10 mouse cellular contexts compared by ENCODE assay signal in the genomic region with DNA sequence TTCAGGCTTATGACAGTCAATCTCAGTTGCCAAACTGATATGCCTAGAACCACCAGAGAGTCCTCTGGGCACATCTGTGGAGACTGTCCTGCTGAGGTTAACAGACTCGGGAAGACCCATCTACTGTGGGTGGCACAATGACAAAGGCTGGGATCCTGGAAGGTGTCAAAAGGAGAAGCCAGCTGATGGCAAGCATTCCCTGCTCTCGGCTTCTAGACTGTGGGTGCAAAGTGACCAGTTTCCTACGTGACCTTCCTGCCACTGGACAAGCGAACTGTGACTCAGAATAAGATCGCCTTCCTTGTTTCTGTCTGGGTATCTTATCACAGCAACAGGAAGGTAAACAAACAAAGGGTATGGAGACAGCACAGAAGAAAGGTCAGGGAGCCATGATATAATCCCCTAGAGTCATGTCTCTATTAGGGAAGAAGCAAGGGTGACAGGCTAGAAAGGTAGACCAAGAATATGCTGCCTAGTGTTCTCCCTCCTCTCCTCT. TPM values are rescaled to one million over a fixed set of nuclear protein-coding genes. Genes with fewer than 3 reads are reported as not detected.
A peak's percentile ranks its signal among the peaks of the same experiment; 100 is the strongest.
DNase-seq lines count a peak whose midpoint lies in the region; ATAC-seq and TF ChIP-seq lines count a peak whose summit lies in the region.
"Had no signal": no experiment of that assay in that cellular context is flagged by ENCODE, and none has a peak within 500 bp of the region (broad histone marks: within the 10 kb centered on the region; RNA-seq: fewer than 3 reads in every experiment).

No protein-coding gene starts in this region.

- WGBS in liver, embryonic 11.5 days, result 47% methylated on average over 5 of the region's 5 CpGs
- WGBS in neural tube, embryonic 15.5 days, result 78% methylated on average over 5 of the region's 5 CpGs

- TF ChIP-seq CTCF in layer of hippocampus, adult 2 months (conservative IDR thresholded peaks at IDR 0.05), result no peak

- peak overlapping the region; percentile 4; the same call in 1 of the 2 replicates for H3K4me3 ChIP-seq in layer of hippocampus, adult 2 months
- H3K4me3 ChIP-seq in liver, embryonic 11.5 days (ENCODE audit: low read depth, low read length), result no peak overlapping the region
- H3K4me3 ChIP-seq in neural tube, embryonic 15.5 days (replicated peaks), result peak overlapping the region; percentile 93

- H3K9ac ChIP-seq in liver, embryonic 11.5 days (ENCODE audit: low read depth, low read length), result no peak overlapping the region
- no peak overlapping the region for H3K9ac ChIP-seq in neural tube, embryonic 15.5 days (replicated peaks)
- H3K9ac ChIP-seq: limb, embryonic 15.5 days had no signal

- H3K4me2 ChIP-seq in liver, embryonic 11.5 days, result peak overlapping the region; percentile 77
- H3K4me2 ChIP-seq in neural tube, embryonic 15.5 days, result peak overlapping the region; percentile 65

- peak; percentile 29 for DNase-seq in adrenal gland, adult 2 months
- DNase-seq in adrenal gland, postnatal 36 days, result no peak
- DNase-seq in layer of hippocampus, adult 2 months (ENCODE audit: low spot score in 2 of 2), result no peak
- DNase-seq in layer of hippocampus, adult 9-10 months (ENCODE audit: low spot score), result no peak
- DNase-seq in liver, embryonic 11.5 days (ENCODE audit: low spot score), result no peak
- DNase-seq in cerebellum, adult 11 months, result no peak
- DNase-seq in thymus, adult 18-20 months, result no peak
- DNase-seq: thymus, postnatal 14 days had no signal

- H3K36me3 ChIP-seq in liver, embryonic 11.5 days (ENCODE audit: control insufficient read depth, insufficient read depth, low read length), result peaks cover 5% of the 10 kb centered on the region; the same call in 1 of the 2 replicates
- peaks cover 19% of the 10 kb centered on the region for H3K36me3 ChIP-seq in neural tube, embryonic 15.5 days

- H3K27ac ChIP-seq in layer of hippocampus, adult 2 months, result no peak overlapping the region
- H3K27ac ChIP-seq in liver, embryonic 11.5 days (ENCODE audit: low read depth, low read length), result no peak overlapping the region
- H3K27ac ChIP-seq in neural tube, embryonic 15.5 days (replicated peaks), result no peak overlapping the region

- no peaks in the 10 kb centered on the region for H3K9me3 ChIP-seq in liver, embryonic 11.5 days (ENCODE audit: control insufficient read depth, low read length)
- no peaks in the 10 kb centered on the region for H3K9me3 ChIP-seq in neural tube, embryonic 15.5 days (replicated peaks)
- H3K9me3 ChIP-seq: limb, embryonic 15.5 days had no signal

- no peaks in the 10 kb centered on the region for H3K27me3 ChIP-seq in liver, embryonic 11.5 days (replicated peaks; ENCODE audit: control insufficient read depth, insufficient read depth, low read length)
- no peaks in the 10 kb centered on the region for H3K27me3 ChIP-seq in neural tube, embryonic 15.5 days (replicated peaks)
- H3K27me3 ChIP-seq: limb, embryonic 15.5 days had no signal

- H3K4me1 ChIP-seq in liver, embryonic 11.5 days (replicated peaks; ENCODE audit: control insufficient read depth, insufficient read depth, low read length), result peaks cover 11% of the 10 kb centered on the region
- peaks cover 38% of the 10 kb centered on the region for H3K4me1 ChIP-seq in neural tube, embryonic 15.5 days

- no peak for ATAC-seq in liver, embryonic 11.5 days (replicated peaks; ENCODE audit: low FRiP score)
- no peak for ATAC-seq in neural tube, embryonic 15.5 days (ENCODE audit: low FRiP score)

RNA-seq across cellular contexts. Expression of gene Fam114a2, which starts 1.4 kb away (rescaled TPM):
- 10 to 100 TPM; 62.1 to 66.5 TPM for total RNA-seq in adrenal gland, adult 2 months (2021)
- 18.1 and 22.7 TPM in 2 replicates for polyA plus RNA-seq in adrenal gland, adult 2 months (2012; rRNA removed)
- 10 to 100 TPM; 56.8 to 72.0 TPM for total RNA-seq in adrenal gland, postnatal 36 days (2021)
- total RNA-seq in layer of hippocampus, adult 2 months (2021), result 10 to 100 TPM; 41.1 to 42.4 TPM
- 36.7 and 43.4 TPM in 2 replicates for polyA plus RNA-seq in liver, embryonic 11.5 days (2014; fragmentation: Nextera tagmentation; extraction: Ambion mirVana)
- 74.2 and 80.5 TPM in 2 replicates for polyA plus RNA-seq in neural tube, embryonic 15.5 days (2015; fragmentation: Nextera tagmentation; extraction: Ambion mirVana)

RNA-seq across cellular contexts. Expression of gene Mfap3, which starts 1.5 kb away (rescaled TPM):
- total RNA-seq in adrenal gland, adult 2 months (2021), result 10 to 100 TPM; 22.3 to 26.3 TPM
- 5.0 and 6.7 TPM in 2 replicates for polyA plus RNA-seq in adrenal gland, adult 2 months (2012; rRNA removed)
- total RNA-seq in adrenal gland, postnatal 36 days (2021), result 10 to 100 TPM; 25.5 to 29.7 TPM
- total RNA-seq in layer of hippocampus, adult 2 months (2021), result 10 to 100 TPM; 26.8 to 34.9 TPM
- polyA plus RNA-seq in liver, embryonic 11.5 days (2014; fragmentation: Nextera tagmentation; extraction: Ambion mirVana), result 28.0 and 28.9 TPM in 2 replicates
- 52.2 and 57.6 TPM in 2 replicates for polyA plus RNA-seq in neural tube, embryonic 15.5 days (2015; fragmentation: Nextera tagmentation; extraction: Ambion mirVana)
